Mouse (Mus musculus): ENCODE measurements at regions not wholly inside any gene's neighbourhood (a gene's known extent, or its start where the extent isn't known, plus 50 kb on each side); places are given as distances from the start of the nearest gene placed in this dataset.

DNA sequence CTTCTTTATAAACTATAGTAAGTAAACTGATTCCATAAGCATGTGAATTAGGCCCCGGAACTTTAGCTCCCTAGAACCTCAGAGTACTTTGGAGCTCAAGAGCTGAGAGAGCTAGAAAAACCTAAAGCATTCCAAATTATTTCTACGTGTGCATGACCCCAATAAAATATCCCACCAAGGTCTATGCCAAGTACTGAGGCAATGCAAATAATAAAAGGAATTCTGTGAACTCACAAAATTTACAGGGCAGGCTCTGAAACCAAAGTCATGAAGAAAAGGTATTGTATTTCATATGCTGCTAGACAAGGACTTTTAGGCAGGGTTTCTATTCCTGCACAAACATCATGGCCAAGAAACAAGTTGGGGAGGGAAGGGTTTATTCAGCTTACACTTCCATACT lies 1539.9 kb upstream of the Tenm3 start:
- TF ChIP-seq CTCF (IDR thresholded peaks at IDR 0.05; ENCODE audit: low read depth, low read length) (no peak), TAL1 (conservative IDR thresholded peaks at IDR 0.05; ENCODE audit: low read depth, low read length) (no peak)

Data from G1E (cell line).